Mouse (Mus musculus) midbrain, embryonic 14.5 days (tissue): ENCODE measurements around the gene Gpr55. TPM values are rescaled to one million over a fixed set of nuclear protein-coding genes. Genes with fewer than 3 reads are reported as not detected.

Experiments
- ATAC-seq: fragments of 200-750 bp; cut with Nextera tagmentation; 2 replicates; pipeline ENCODE4 v1.8.0; 2017; ENCODE audit warnings: moderate number of reproducible peaks, moderate library complexity; ENCODE audit not compliant: low FRiP score, low TSS enrichment
- DNase-seq: peaks from one replicate; pipeline ENCODE4 v3.0.0-alpha.2; 2015
- H3K27ac ChIP-seq: fragments of 300-500 bp; sonication (generic); replicated peaks from 2 replicates; pipeline ENCODE4 v1.5.1; 2014; ENCODE audit warnings: mild to moderate bottlenecking, low read depth, low read length, moderate library complexity
- H3K27me3 ChIP-seq: fragments of 300-500 bp; sonication (generic); 2 replicates; pipeline ENCODE4 v1.6.1; 2014; ENCODE audit warnings: low read length, control low read depth, mixed read lengths; ENCODE audit not compliant: control insufficient read depth, insufficient read depth
- H3K36me3 ChIP-seq: fragments of 300-500 bp; sonication (generic); 2 replicates; pipeline ENCODE4 v1.6.1; 2014; ENCODE audit warnings: low read length, control low read depth; ENCODE audit not compliant: control insufficient read depth, insufficient read depth
- H3K4me1 ChIP-seq: fragments of 300-500 bp; sonication (generic); 2 replicates; pipeline ENCODE4 v1.6.1; 2014; ENCODE audit warnings: mild to moderate bottlenecking, antibody characterized with exemption, low read length, control low read depth; ENCODE audit not compliant: control insufficient read depth, insufficient read depth
- H3K4me2 ChIP-seq: fragments of 300-500 bp; sonication (generic); 2 replicates; pipeline ENCODE4 v1.6.1; 2014; ENCODE audit warnings: mild to moderate bottlenecking, low read length, moderate library complexity
- H3K4me3 ChIP-seq: fragments of 300-500 bp; sonication (generic); replicated peaks from 2 replicates; pipeline ENCODE4 v1.5.1; 2014; ENCODE audit warnings: low read depth, low read length
- H3K9ac ChIP-seq: fragments of 300-500 bp; sonication (generic); replicated peaks from 2 replicates; pipeline ENCODE4 v1.6.1; 2014; ENCODE audit warnings: mild to moderate bottlenecking, low read length, moderate library complexity
- H3K9me3 ChIP-seq: fragments of 300-500 bp; sonication (generic); 2 replicates; pipeline ENCODE4 v1.6.1; 2016; ENCODE audit warnings: low read length, control low read depth, mixed read lengths; ENCODE audit not compliant: control insufficient read depth
- WGBS: fragments of 180-500 bp; shearing (Covaris S2); extraction: QIAGEN DNeasy Blood & Tissue Kit; methylation state at CpG from one replicate; pipeline ENCODE4 v1.1.7; 2014; 5-methylcytosine and 5-hydroxymethylcytosine counted together
- polyA plus RNA-seq: library from polyadenylated mRNA; unstranded; fragments of >200 nt; fragmentation: Nextera tagmentation; extraction: Ambion mirVana; gene quantifications from 2 replicates; pipeline ENCODE4 v1.2.1, GENCODE M21; 2014

Gpr55 gene
- polyA plus RNA-seq, 1 experiment from 2014 or later, result 0.05 TPM

- H3K9me3 ChIP-seq, result no peaks in the 10 kb centered on the region
- 65% methylated on average over 7 of the region's 7 CpGs for WGBS
- peak overlapping the region; percentile 16; the same call in 1 of the 2 replicates for H3K27ac ChIP-seq
- peaks cover 27% of the 10 kb centered on the region for H3K36me3 ChIP-seq
- no peak overlapping the region for H3K4me3 ChIP-seq
- H3K4me2 ChIP-seq, result no peak overlapping the region; the same call in 1 of the 2 replicates
- no peak for ATAC-seq
- H3K4me1 ChIP-seq, result peaks cover 72% of the 10 kb centered on the region
- H3K27me3 ChIP-seq, result no peaks in the 10 kb centered on the region
- no peak for DNase-seq
- H3K9ac ChIP-seq, result no peak overlapping the region
Measured at GRCm38 (mm10) chr1:85900521-85901333, 60.1 kb downstream of the Gpr55 start.

- peak overlapping the region; percentile 50; the same call in 1 of the 2 replicates for H3K9ac ChIP-seq
- no peak for DNase-seq
Measured at GRCm38 (mm10) chr1:85899388-85899761, 61.4 kb downstream of the Gpr55 start.

GRCm38 (mm10) chr1:85898761-85899387, 61.9 kb downstream of the Gpr55 start:
- H3K4me3 ChIP-seq, result peak overlapping the region; percentile 7
- no peak for ATAC-seq
- peak overlapping the region; percentile 50; the same call in 1 of the 2 replicates for H3K9ac ChIP-seq
- peak overlapping the region; percentile 85 for H3K27ac ChIP-seq
- peaks cover 78% of the 10 kb centered on the region for H3K4me1 ChIP-seq
- peak overlapping the region; percentile 75 for H3K4me2 ChIP-seq
- 10% methylated on average over 12 of the region's 12 CpGs for WGBS
- DNase-seq, result peak; percentile 63
- H3K36me3 ChIP-seq, result peaks cover 11% of the 10 kb centered on the region
- H3K27me3 ChIP-seq, result no peaks in the 10 kb centered on the region
- H3K9me3 ChIP-seq, result no peaks in the 10 kb centered on the region

More at GRCm38 (mm10) chr1:85899388-85899761, 61.4 kb downstream of the Gpr55 start:
- peaks cover 76% of the 10 kb centered on the region for H3K4me1 ChIP-seq
- peaks cover 15% of the 10 kb centered on the region for H3K36me3 ChIP-seq
- peak overlapping the region; percentile 85 for H3K27ac ChIP-seq
- no peaks in the 10 kb centered on the region for H3K27me3 ChIP-seq
- ATAC-seq, result no peak
- peak overlapping the region; percentile 75 for H3K4me2 ChIP-seq
- peak overlapping the region; percentile 7; the same call in 1 of the 2 replicates for H3K4me3 ChIP-seq
- H3K9me3 ChIP-seq, result no peaks in the 10 kb centered on the region

GRCm38 (mm10) chr1:85897901-85898760, 62.7 kb downstream of the Gpr55 start:
- Histone ChIP-seq H3K27ac (peak overlapping the region; percentile 85), H3K9ac (peak overlapping the region; percentile 50), H3K27me3 (no peaks in the 10 kb centered on the region), H3K4me2 (peak overlapping the region; percentile 75), H3K4me3 (peak overlapping the region; percentile 7), H3K9me3 (no peaks in the 10 kb centered on the region), H3K36me3 (peaks cover 3% of the 10 kb centered on the region), H3K4me1 (peaks cover 78% of the 10 kb centered on the region)
- ATAC-seq (no peak), DNase-seq (peak; percentile 40)
- 27% methylated on average over 8 of the region's 8 CpGs for WGBS

GRCm38 (mm10) chr1:85896781-85897700, 63.8 kb downstream of the Gpr55 start:
- Histone ChIP-seq H3K27me3 (no peaks in the 10 kb centered on the region), H3K4me1 (peaks cover 68% of the 10 kb centered on the region), H3K4me2 (peak overlapping the region; percentile 75), H3K9ac (peak overlapping the region; percentile 50), H3K27ac (peak overlapping the region; percentile 85; the same call in 1 of the 2 replicates), H3K9me3 (no peaks in the 10 kb centered on the region), H3K36me3 (no peaks in the 10 kb centered on the region), H3K4me3 (peak overlapping the region; percentile 91; the same call in 1 of the 2 replicates)
- ATAC-seq (no peak), DNase-seq (no peak)
- 62% methylated on average over 12 of the region's 12 CpGs for WGBS

DNA sequence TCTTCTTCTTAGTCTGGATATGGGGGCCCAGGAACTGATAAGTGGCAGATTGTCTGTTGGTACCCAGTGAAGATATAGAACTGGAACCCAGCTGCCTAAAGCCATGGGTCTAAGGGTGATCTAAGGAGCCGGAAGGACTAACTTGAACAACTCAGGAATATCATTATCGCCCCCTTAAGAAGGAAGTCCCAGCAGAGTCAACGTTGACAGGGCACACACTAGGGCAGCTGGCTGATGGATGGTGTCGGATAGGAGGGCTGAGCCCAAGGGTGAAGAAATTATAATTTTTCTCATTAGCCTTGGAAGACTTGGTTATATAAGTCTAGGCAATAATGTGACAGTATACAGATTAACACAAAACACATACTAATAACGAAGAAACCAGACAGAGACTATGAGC, 64.7 kb downstream of the Gpr55 start:
- Histone ChIP-seq H3K9ac (peak overlapping the region; percentile 81), H3K9me3 (no peaks in the 10 kb centered on the region), H3K4me1 (peaks cover 60% of the 10 kb centered on the region), H3K4me3 (peak overlapping the region; percentile 91), H3K27ac (peak overlapping the region; percentile 91; the same call in 1 of the 2 replicates), H3K4me2 (peak overlapping the region; percentile 75), H3K36me3 (no peaks in the 10 kb centered on the region), H3K27me3 (no peaks in the 10 kb centered on the region)
- no peak for ATAC-seq
- WGBS, result 67% methylated on average over 5 of the region's 5 CpGs
- DNase-seq, result no peak

DNA sequence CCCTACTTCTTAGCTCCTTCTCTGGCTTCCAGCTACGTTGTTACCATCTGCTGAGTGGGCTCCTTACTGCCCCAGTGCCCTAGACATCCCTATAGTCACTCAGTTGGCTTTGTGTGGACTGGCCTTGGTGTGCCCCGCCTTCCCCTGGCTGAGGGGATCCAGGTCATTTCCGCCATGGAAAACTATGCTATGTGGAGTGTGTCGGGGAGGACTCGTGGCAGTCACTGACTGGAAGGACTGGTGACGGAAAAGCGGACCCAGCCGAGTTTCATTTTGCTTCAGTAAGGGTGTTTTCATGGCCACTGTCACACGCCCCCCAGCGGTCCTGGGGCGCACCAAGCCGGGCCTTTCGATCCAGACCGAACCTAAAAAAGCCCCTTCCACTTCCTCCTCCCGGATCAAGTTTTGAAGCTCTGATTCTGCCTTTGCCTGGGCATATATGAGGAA, 65.4 kb downstream of the Gpr55 start:
- H3K27me3 ChIP-seq, result no peaks in the 10 kb centered on the region
- peak overlapping the region; percentile 81 for H3K9ac ChIP-seq
- peak overlapping the region; percentile 91 for H3K4me3 ChIP-seq
- peaks cover 54% of the 10 kb centered on the region for H3K4me1 ChIP-seq
- peak overlapping the region; percentile 75 for H3K4me2 ChIP-seq
- 2% methylated on average over 15 of the region's 15 CpGs for WGBS
- ATAC-seq (peak; percentile 35), DNase-seq (peak; percentile 72)
- no peaks in the 10 kb centered on the region for H3K36me3 ChIP-seq
- H3K27ac ChIP-seq, result peak overlapping the region; percentile 91
- H3K9me3 ChIP-seq, result no peaks in the 10 kb centered on the region
